Mouse (Mus musculus) ES-E14 (cell line): ENCODE results near the gene Sdccag8.

Experiments used
- CHD2 ChIP-seq: IDR thresholded peaks from 2 replicates; pipeline ENCODE4 v1.6.1; 2014; ENCODE audit warnings: mild to moderate bottlenecking, low read depth, low read length, inconsistent platforms
- HCFC1 ChIP-seq: IDR thresholded peaks from 2 replicates; pipeline ENCODE4 v1.6.1; 2012; ENCODE audit warnings: low read length, inconsistent platforms, borderline replicate concordance; ENCODE audit not compliant: insufficient read depth
- MAFK ChIP-seq: IDR thresholded peaks from 2 replicates; pipeline ENCODE4 v1.6.1; 2014; ENCODE audit warnings: mild to moderate bottlenecking, low read depth, low read length, inconsistent platforms; ENCODE audit not compliant: insufficient read depth
- ZC3H11A ChIP-seq: IDR thresholded peaks from 2 replicates; pipeline ENCODE4 v1.6.1; 2012; ENCODE audit warnings: low read depth, mild to moderate bottlenecking, inconsistent platforms, low read length, borderline replicate concordance
- ZNF384 ChIP-seq: IDR thresholded peaks from 2 replicates; pipeline ENCODE4 v1.6.1; 2012; ENCODE audit warnings: low read depth, low read length, inconsistent platforms

DNA sequence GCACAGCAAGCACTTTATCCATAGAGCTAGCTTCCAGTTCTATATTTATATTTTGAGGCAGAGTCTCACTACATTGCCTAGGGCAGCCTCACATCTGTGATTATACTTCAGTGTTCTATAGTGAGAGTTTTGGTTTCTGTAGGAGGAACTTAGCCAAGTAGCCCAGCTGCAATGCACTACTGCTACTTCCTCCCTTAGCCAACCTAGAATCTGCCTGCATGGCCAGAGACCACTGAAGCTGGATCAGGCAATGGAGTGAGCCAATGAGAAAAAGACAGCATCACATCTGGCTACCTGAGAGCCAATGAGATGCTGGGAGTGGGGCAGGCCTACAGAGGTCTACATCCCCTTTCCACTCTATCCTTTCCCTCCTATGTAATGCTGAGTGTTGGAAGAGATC, 251.3 kb downstream of the Sdccag8 start:
- TF ChIP-seq ZC3H11A (no peak), MAFK (no peak), CHD2 (no peak), ZNF384 (no peak), HCFC1 (no peak)
